Mouse (Mus musculus): ENCODE measurements around the gene Fam189b.

DNA sequence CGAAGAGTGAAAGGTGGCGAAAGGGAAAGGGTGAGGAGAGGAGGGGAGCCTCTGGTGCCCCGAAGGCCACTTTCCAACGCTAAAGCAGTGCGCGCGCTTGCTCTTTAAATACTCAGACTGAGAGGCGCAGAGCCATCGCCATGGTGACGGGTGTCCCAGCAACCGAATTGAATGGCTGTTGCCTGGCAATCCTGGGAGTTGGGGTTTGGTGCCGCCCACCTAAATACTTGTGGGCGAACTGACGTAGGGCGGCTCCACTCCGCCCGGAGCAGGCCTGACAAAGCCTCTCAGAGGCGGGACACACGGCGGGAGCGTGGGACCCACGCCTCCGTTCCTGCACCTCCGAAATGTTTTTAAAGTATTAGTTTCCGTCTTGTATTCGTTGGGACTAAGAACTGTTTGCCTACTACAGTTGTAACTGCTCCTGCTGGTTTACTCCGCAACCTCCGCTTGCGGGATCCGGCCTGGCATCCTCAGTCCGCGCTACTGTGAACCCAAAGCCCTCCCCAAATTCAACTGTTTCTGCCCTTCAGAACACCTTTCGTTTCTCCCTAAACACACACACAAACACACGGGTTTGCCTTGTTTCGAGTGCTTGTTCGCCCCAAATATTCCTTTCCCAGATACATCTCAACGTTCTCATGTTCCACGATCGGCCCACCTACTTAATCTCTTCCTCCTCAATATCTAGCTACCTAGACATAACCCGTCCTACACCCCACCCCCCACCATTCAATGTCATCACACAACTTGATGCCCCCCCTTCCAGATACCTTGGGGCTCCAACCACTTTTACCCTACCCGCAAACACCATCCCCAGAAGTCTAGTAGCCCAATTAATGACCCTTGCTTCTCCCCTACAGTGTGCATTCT lies 44.6 kb downstream of the Fam189b start:
- no peak for TF ChIP-seq CTCF (IDR thresholded peaks at IDR 0.05; ENCODE audit: low read depth)
- TF ChIP-seq EP300 (IDR thresholded peaks at IDR 0.05; ENCODE audit: low read depth) = no peak

All from heart, postnatal 0 days (tissue).